In the genomic region with DNA sequence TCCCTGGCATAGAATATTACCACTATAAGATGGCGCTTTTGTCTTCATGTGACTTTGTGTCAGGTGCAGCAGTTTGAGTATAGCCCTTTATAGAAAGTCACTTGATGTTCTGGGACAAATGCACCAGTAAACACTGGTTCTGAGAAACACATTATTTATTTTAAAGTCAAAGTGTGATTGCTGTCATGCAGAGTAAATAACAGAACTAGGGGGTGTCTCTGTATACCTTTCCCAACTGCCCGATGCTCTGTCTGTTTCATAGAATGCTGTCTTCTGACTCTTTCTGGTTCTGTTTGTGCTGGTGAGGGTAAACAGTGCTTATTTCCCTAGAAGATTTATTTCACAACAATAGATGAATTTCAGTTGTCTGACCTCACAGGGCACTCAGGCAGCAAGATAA, we compare ENCODE assay signal across 36 mouse cellular contexts. TPM values are rescaled to one million over a fixed set of nuclear protein-coding genes. Genes with fewer than 3 reads are reported as not detected.
"Had no signal": no experiment of that assay in that cellular context is flagged by ENCODE, and none has a peak within 500 bp of the region (broad histone marks: within the 10 kb centered on the region; RNA-seq: fewer than 3 reads in every experiment).

No protein-coding gene starts in this region.

- H3K27me3 ChIP-seq: heart, embryonic 12.5 days; heart, embryonic 13.5 days; heart, embryonic 15.5 days; hindbrain, embryonic 12.5 days; hindbrain, embryonic 13.5 days; hindbrain, embryonic 15.5 days; intestine, embryonic 15.5 days; kidney, embryonic 15.5 days had no signal

- H3K4me2 ChIP-seq: heart, embryonic 11.5 days; heart, embryonic 12.5 days; heart, embryonic 13.5 days; heart, embryonic 15.5 days; hindbrain, embryonic 12.5 days; hindbrain, embryonic 13.5 days; hindbrain, embryonic 14.5 days; hindbrain, embryonic 15.5 days; intestine, embryonic 15.5 days; kidney, embryonic 15.5 days had no signal

- H3K4me1 ChIP-seq: heart, embryonic 10.5 days; heart, embryonic 15.5 days; hindbrain, embryonic 10.5 days; hindbrain, embryonic 12.5 days; hindbrain, embryonic 13.5 days; hindbrain, embryonic 15.5 days; intestine, embryonic 15.5 days; kidney, embryonic 15.5 days had no signal

- ATAC-seq: hindbrain, embryonic 16.5 days; hindbrain, postnatal 0 days; inflammation-experienced regulatory T-cells, adult 6 months; intestine, embryonic 15.5 days; intestine, embryonic 16.5 days; intestine, postnatal 0 days had no signal

- DNase-seq: heart, postnatal 10 days; heart, postnatal 14 days; heart, postnatal 36 days; heart, postnatal 4 days; kidney, adult 11 months; kidney, adult 18-20 months; kidney, adult 2 months; kidney, adult 8-10 months; kidney, adult 9 months; kidney, postnatal 10 days; kidney, postnatal 14 days; kidney, postnatal 25 days; kidney, postnatal 36 days; kidney, postnatal 4 days; layer of hippocampus, adult 9-11 months; layer of hippocampus, postnatal 36 days had no signal

- H3K9ac ChIP-seq: heart, embryonic 12.5 days; heart, embryonic 13.5 days; heart, embryonic 15.5 days; hindbrain, embryonic 12.5 days; hindbrain, embryonic 13.5 days; hindbrain, embryonic 14.5 days; hindbrain, embryonic 15.5 days; intestine, embryonic 15.5 days; kidney, embryonic 15.5 days had no signal

- H3K9me3 ChIP-seq: heart, embryonic 10.5 days; heart, embryonic 12.5 days; heart, embryonic 13.5 days; heart, embryonic 15.5 days; hindbrain, embryonic 10.5 days; hindbrain, embryonic 12.5 days; hindbrain, embryonic 13.5 days; hindbrain, embryonic 15.5 days; intestine, embryonic 15.5 days; kidney, embryonic 15.5 days had no signal

- H3K27ac ChIP-seq: heart, embryonic 10.5 days; heart, embryonic 13.5 days; heart, embryonic 15.5 days; hindbrain, embryonic 10.5 days; hindbrain, embryonic 12.5 days; hindbrain, embryonic 13.5 days; hindbrain, embryonic 14.5 days; hindbrain, embryonic 15.5 days; hindbrain, postnatal 0 days; intestine, embryonic 15.5 days; kidney, embryonic 15.5 days; kidney, postnatal 0 days; layer of hippocampus, adult 2 months had no signal

- H3K36me3 ChIP-seq: intestine, embryonic 15.5 days had no signal

- H3K4me3 ChIP-seq: heart, embryonic 10.5 days; heart, embryonic 12.5 days; heart, embryonic 13.5 days; heart, embryonic 15.5 days; hindbrain, embryonic 10.5 days; hindbrain, embryonic 12.5 days; hindbrain, embryonic 13.5 days; hindbrain, embryonic 15.5 days; intestine, embryonic 15.5 days; kidney, embryonic 15.5 days; layer of hippocampus, adult 2 months had no signal

RNA-seq across cellular contexts. Expression of a gene that starts 17.4 kb away (rescaled TPM):
- polyA plus RNA-seq: hindbrain, embryonic 11.5 days; hindbrain, embryonic 13.5 days had no signal
